Mouse (Mus musculus) spleen, postnatal 14 days (tissue): ENCODE data around the gene Gosr2.

ENCODE experiments used
- DNase-seq, 2 experiments: peaks; one replicate each; pipeline ENCODE4 v3.0.0; 2021 to 2022; ENCODE audit warnings: low spot score in 2 of 2

Gosr2 gene

GRCm38 (mm10) chr11:103697565-103698176 lies at the start of gene Gosr2:
TSS of gene Gosr2 (minus strand) at chr11:103697898.
- peak; percentile 74 to 83 for DNase-seq

- no peak for DNase-seq
Observed at GRCm38 (mm10) chr11:103735046-103735781, 37.5 kb upstream of the Gosr2 start.

- DNase-seq = no peak
Observed at GRCm38 (mm10) chr11:103734411-103735045, 36.8 kb upstream of the Gosr2 start.

- DNase-seq = no peak
Observed at GRCm38 (mm10) chr11:103733961-103734360, 36.3 kb upstream of the Gosr2 start.

- DNase-seq = no peak
Observed at GRCm38 (mm10) chr11:103733069-103733468, 35.4 kb upstream of the Gosr2 start.

- no peak for DNase-seq
Observed at GRCm38 (mm10) chr11:103732306-103732705, 34.6 kb upstream of the Gosr2 start.

GRCm38 (mm10) chr11:103731594-103731993 lies 33.9 kb upstream of the Gosr2 start:
- no peak for DNase-seq

- DNase-seq = no peak
Observed at GRCm38 (mm10) chr11:103729282-103729985, 31.7 kb upstream of the Gosr2 start.

GRCm38 (mm10) chr11:103724331-103724771 lies 26.7 kb upstream of the Gosr2 start:
- no peak for DNase-seq

GRCm38 (mm10) chr11:103722040-103722481 lies 24.4 kb upstream of the Gosr2 start:
- DNase-seq = no peak

GRCm38 (mm10) chr11:103721468-103722039 lies 23.9 kb upstream of the Gosr2 start:
- DNase-seq = peak in 1 of 2 experiments; percentile 7

- DNase-seq = no peak
Observed at GRCm38 (mm10) chr11:103719436-103719835, 21.7 kb upstream of the Gosr2 start.

- DNase-seq = no peak
Observed at GRCm38 (mm10) chr11:103716971-103717370, 19.3 kb upstream of the Gosr2 start.

GRCm38 (mm10) chr11:103714074-103714473 lies 16.4 kb upstream of the Gosr2 start:
- no peak for DNase-seq

- no peak for DNase-seq
Observed at GRCm38 (mm10) chr11:103711851-103712587, 14.3 kb upstream of the Gosr2 start.

GRCm38 (mm10) chr11:103709982-103710381 lies 12.3 kb upstream of the Gosr2 start:
- no peak for DNase-seq

- DNase-seq = no peak
Observed at GRCm38 (mm10) chr11:103707005-103707404, 9.3 kb upstream of the Gosr2 start.

- no peak for DNase-seq
Observed at GRCm38 (mm10) chr11:103698226-103698625, 528 bp upstream of the Gosr2 start.

GRCm38 (mm10) chr11:103696851-103697564 lies 690 bp downstream of the Gosr2 start:
- no peak for DNase-seq

- no peak for DNase-seq
Observed at GRCm38 (mm10) chr11:103693241-103693640, 4.5 kb downstream of the Gosr2 start.
